Mouse (Mus musculus) thymus, adult 2 months (tissue): Measurements from ENCODE around the gene Klhdc9.

Experiments
- CTCF ChIP-seq: fragments of 200-500 bp; IDR thresholded peaks from 2 replicates; pipeline ENCODE4 v1.5.1; 2012; ENCODE audit warnings: mild to moderate bottlenecking, control low read depth, low read length, moderate library complexity, borderline replicate concordance; ENCODE audit not compliant: control insufficient read depth, poor library complexity, insufficient read depth; ENCODE audit errors: extremely low read depth
- POLR2A ChIP-seq: fragments of 200-500 bp; IDR thresholded peaks from 2 replicates; pipeline ENCODE4 v1.6.1; 2012; ENCODE audit warnings: mild to moderate bottlenecking, low read length, control low read depth, moderate library complexity; ENCODE audit not compliant: control insufficient read depth, poor library complexity, insufficient read depth; ENCODE audit errors: extremely low read depth

DNA sequence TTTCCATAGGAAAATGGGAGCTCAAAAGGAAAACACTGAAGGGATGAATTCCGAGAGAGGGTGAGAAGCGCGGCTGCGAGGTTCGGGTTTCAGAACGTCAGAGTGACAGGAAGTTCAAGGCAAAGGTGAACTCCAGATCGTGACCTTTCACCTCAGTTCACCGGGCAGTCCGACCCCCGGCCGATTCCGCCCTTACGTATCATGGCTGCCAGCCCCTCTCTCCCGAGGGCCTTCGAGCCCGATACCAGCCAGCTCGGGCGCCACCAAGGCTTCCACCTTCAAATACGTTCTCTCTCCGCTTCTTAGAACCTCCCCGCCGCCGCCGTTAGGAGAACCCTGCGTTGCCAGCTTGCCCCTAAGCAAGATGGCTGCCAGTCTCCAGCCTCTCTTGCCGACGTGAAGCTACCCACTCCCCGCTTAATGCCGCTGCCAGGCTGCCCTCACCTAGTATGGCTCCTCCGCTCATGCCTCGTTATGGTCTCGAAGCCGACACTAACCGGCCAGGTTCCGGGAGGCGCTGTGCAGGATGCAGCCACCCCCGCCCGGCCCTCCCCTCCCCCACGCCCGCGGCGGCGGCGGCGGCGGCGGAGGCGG, 31.7 kb downstream of the Klhdc9 start, which contains the start of gene Dedd:
- TF ChIP-seq CTCF (peak; percentile 44; the same call in 1 of the 2 replicates), POLR2A (peak; percentile 41; the same call in 1 of the 2 replicates)
